8 mouse cellular contexts compared by ENCODE assay signal in the genomic region with DNA sequence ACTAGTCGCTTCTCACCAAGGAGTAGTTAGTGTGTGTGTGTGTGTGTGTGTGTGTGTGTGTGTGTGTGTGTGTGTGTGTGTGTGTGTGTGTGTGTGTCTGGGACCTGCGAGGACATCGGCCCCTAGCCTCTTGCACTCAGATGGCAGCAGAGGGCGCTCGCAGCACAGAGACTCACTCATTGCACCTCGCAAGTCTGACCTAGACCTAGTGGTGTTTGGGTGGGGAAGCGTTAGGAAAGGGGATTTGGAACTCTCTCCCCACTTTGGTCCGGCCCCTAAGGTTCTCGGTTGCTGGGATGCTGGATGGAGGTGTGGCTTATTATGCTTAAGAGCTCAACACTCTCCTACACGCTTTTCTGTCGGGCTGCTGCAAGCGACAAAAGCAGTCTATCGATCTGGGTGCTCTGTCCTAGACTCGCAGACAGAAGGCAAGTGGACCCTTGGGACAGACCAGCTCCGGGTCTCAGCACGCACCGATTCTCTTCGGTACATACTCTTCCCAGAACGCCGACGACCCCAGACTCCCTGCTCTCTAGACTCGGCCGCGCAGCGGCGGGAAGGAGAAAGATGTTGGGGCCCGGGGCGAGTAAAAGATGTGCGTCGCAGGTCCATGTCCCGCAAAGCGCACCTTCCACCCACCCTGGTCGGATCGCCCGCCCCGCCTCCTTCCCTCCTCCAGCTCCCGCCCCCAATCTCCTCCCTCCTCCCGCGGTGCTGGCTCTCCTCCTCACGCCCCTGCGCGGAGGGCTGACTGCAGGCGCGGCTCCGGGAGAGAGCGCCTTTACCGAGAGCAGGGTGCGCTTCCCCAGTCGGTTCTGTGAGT. TPM values are rescaled to one million over a fixed set of nuclear protein-coding genes. Genes with fewer than 3 reads are reported as not detected.
DNase-seq lines count a peak whose midpoint lies in the region; ATAC-seq lines count a peak whose summit lies in the region.

A gene (plus strand): TSS at position 750 of the 823 bp plus-strand sequence.

- ATAC-seq in inflammation-experienced regulatory T-cells, adult 6 months = peak; percentile 58
- ATAC-seq in megakaryocyte progenitor cell, adult 5-6 weeks (replicated peaks; ENCODE audit: poor library complexity) = peak; percentile 94

- peak; percentile 85 to 94 for DNase-seq in adrenal gland, adult (ENCODE audit: inconsistent age in 2 of 2, low spot score in 1 of 2)
- peak; percentile 95 for DNase-seq in embryo, embryonic 10 days (ENCODE audit: low spot score)
- peak; percentile 84 for DNase-seq in gastrocnemius, postnatal 14 days
- peak; percentile 30 to 81 for DNase-seq in left cerebral cortex, adult 9 months (ENCODE audit: low spot score in 2 of 2)
- peak; percentile 85 to 90 for DNase-seq in right cerebral cortex, postnatal 10 days (ENCODE audit: low spot score in 2 of 2)
- DNase-seq in urinary bladder, postnatal 14 days (ENCODE audit: low spot score) = peak; percentile 86

- intact Hi-C loops in gastrocnemius, postnatal 14 days (cut with DNase I; ENCODE audit: low total_unique reads) = loop anchor here (2.0 kb wide), 1 partner anchor 68 kb away; no protein-coding TSS in a partner anchor

RNA-seq across cellular contexts. Expression of the gene that starts here (rescaled TPM):
- 1 to 10 TPM; 1.2 to 2.4 TPM for total RNA-seq in gastrocnemius, postnatal 14 days (2021)
- polyA plus RNA-seq in inflammation-experienced regulatory T-cells, adult 6 months (2017; shearing (Covaris generic)) = under 1 TPM in 1 of 3 experiments, not detected in 2; 0.13 TPM
- not detected in 2 replicates for total RNA-seq in megakaryocyte progenitor cell, adult 5-6 weeks (2015)
- total RNA-seq in megakaryocyte progenitor cell, adult 5-6 weeks (2017) = not detected in 2 replicates

Comparison
In these comparisons a context has a peak if more than half of its experiments do, and no peak if none do; other contexts are left out.
1. Peak in every context shown above with its lines: DNase-seq and ATAC-seq.
2. Peak in ATAC-seq in inflammation-experienced regulatory T-cells, adult 6 months; RNA of the gene not detected or under 1 TPM.
3. Peak in ATAC-seq in megakaryocyte progenitor cell, adult 5-6 weeks; RNA of the gene not detected or under 1 TPM.